Mouse (Mus musculus): ENCODE results near the gene Ephb2.
A peak's percentile ranks its signal among the peaks of the same experiment; 100 is the strongest.

DNA sequence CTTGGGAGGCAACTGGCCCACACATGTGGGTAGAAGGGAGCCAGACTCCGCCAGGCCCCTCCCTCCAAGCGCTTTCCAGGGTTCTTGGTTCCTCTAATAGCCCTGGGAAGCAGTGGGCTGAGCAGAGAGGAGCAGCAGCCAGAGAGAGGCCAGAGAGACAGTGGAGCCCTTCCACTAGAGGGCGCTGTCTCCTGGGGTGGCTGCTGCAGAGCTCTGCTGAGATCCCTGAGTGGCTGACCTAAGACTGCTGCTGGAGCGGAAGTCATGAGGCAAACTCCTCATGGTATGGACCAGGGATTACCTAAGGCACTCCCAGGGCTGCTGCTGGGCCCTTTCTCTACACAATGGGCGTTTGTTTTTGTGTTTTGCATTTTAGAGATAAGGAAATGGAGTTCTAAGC, 20.4 kb downstream of the Ephb2 start:
- TF ChIP-seq CTCF (IDR thresholded peaks at IDR 0.05; ENCODE audit: low read depth), result peak; percentile 79
- TF ChIP-seq EP300 (IDR thresholded peaks at IDR 0.05; ENCODE audit: low read depth), result no peak
